Mouse (Mus musculus): ENCODE results near the gene Fadd. TPM values are rescaled to one million over a fixed set of nuclear protein-coding genes. Genes with fewer than 3 reads are reported as not detected.

Fadd gene
- polyA plus RNA-seq (2012; rRNA removed) = 8.8 and 9.5 TPM in 2 replicates

GRCm38 (mm10) chr7:144582284-144582980, at the start of gene Fadd:
Gene Fadd, minus strand, starts transcription at chr7:144582463.

DNA sequence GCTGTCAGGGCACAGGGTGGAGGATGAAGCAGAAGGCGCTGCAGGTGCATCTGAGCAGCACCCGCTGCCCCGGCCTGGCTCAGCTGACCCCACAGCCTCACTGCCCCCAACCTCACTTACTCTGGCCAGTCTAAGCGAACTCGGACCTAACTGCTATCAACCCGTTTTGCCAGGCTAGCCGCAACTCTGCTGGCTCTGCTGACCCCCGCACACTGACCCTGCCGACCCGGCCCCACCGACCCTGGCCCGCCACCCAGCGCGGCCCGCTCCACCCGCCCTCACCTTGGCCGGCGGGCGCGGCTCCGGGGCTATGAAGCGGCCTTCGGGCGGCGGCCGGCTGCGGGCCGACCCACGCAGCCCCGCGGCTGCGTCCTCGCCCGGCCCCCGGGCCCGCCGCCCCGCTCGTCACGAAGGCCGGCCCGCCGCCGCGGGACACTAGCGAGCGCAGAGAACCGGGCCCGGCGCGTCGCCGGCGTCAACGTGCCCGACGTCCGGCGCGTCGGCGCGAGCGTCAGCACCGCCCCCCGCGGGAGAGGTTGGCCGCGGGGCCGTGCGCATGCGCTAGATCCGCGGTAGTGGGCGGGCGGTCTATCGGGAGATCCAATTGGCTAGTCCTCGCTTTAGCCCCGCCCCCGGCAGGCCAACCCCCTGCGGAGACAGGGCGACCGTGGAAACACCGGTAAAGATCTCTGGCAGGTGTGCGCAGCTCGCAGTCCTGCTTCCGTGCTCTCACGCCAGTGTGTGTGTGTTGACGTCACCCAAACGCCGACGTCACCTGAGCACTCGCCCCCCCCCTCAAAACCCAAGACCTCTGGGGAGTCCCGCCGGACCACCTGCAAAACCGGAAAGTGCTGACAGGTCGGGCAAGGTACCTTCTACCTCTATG, 28.8 kb downstream of the Fadd start, which contains the start of gene Ppfia1:
Ppfia1 (minus strand) TSS at position 493 of the 886 bp plus-strand sequence.

Other genes starting within 250 kb of the Fadd start
- gene Cttn, start 111.5 kb downstream of the Fadd start, polyA plus RNA-seq (2012; rRNA removed) = 186 and 322 TPM in 2 replicates
- gene Ppfia1, start 28.7 kb downstream of the Fadd start, polyA plus RNA-seq (2012; rRNA removed) = 50.8 and 53.4 TPM in 2 replicates
- 14.8 and 15.5 TPM in 2 replicates for gene Ano1, start 169.5 kb upstream of the Fadd start, polyA plus RNA-seq (2012; rRNA removed)